Mouse (Mus musculus) erythroblast, embryonic 14.5 days (primary cell): ENCODE results near the gene Tsga10ip.

ENCODE experiments used
- GATA1 ChIP-seq: IDR thresholded peaks from 2 replicates; pipeline ENCODE4 v1.6.1; 2012; ENCODE audit warnings: low read length, inconsistent platforms, mixed read lengths
- TAL1 ChIP-seq: IDR thresholded peaks from 3 replicates; pipeline ENCODE4 v1.6.1; 2012; ENCODE audit warnings: low read length, inconsistent platforms, mixed read lengths

- TF ChIP-seq GATA1 (no peak), TAL1 (no peak)
Measured at GRCm38 (mm10) chr19:5392892-5393291, 9.4 kb downstream of the Tsga10ip start.
